Mouse (Mus musculus): Measurements from ENCODE around the gene Copg1. TPM values are rescaled to one million over a fixed set of nuclear protein-coding genes. Genes with fewer than 3 reads are reported as not detected.
A peak's percentile ranks its signal among the peaks of the same experiment; 100 is the strongest.
"Not testable (repeated sequence)": the region's sequence is repeated elsewhere in the genome, so short reads cannot be mapped to it uniquely, and the experiment has no call there.

Copg1 gene
- polyA plus RNA-seq, 1 experiment from 2014 or later = 173 TPM

GRCm38 (mm10) chr6:87923624-87924023, 36.0 kb downstream of the Copg1 start:
- H3K27ac ChIP-seq = no peak overlapping the region
- no peak overlapping the region for H3K4me3 ChIP-seq
- 69% methylated on average over 1 of the region's 1 CpGs for WGBS
- H3K9me3 ChIP-seq = no peaks in the 10 kb centered on the region
- DNase-seq (ENCODE audit: low spot score) = no peak
- no peaks in the 10 kb centered on the region for H3K27me3 ChIP-seq (ENCODE audit: insufficient read depth, poor library complexity, severe bottlenecking)
- H3K36me3 ChIP-seq = peaks cover 67% of the 10 kb centered on the region
- H3K4me1 ChIP-seq = no peaks in the 10 kb centered on the region

DNA sequence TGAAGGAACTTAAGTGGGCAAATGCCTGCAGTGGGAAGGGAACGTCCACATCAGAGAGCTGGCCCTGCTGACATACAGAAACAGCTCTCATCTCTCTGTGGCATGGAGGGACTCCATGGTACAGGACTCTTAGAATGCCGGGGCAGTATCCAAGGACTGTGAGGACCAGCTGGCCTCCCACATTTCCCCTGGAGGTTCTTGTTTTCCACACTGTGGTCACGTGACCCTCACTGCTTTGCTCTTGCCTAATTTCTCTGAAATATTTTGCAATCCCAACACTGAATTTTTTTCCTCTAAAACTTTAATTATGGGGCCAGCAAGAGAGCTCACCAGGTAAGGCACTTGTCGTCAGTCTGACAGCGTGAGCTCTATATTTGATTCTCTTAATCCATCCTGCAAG, 47.4 kb downstream of the Copg1 start:
- DNase-seq (ENCODE audit: low spot score) = peak; percentile 20
- Histone ChIP-seq H3K4me1 (peaks cover 7% of the 10 kb centered on the region), H3K27me3 (ENCODE audit: insufficient read depth, poor library complexity, severe bottlenecking) (no peaks in the 10 kb centered on the region), H3K4me3 (no peak overlapping the region), H3K36me3 (peaks cover 60% of the 10 kb centered on the region), H3K27ac (no peak overlapping the region), H3K9me3 (0 out of 2 replicates have a peak, but pooled peaks cover 7% of the 10 kb centered on the region)
- WGBS = 86% methylated on average over 5 of the region's 5 CpGs

- H3K36me3 ChIP-seq = peaks cover 42% of the 10 kb centered on the region
- H3K27ac ChIP-seq = no peak overlapping the region
- peak; percentile 91 for DNase-seq (ENCODE audit: low spot score)
- H3K4me1 ChIP-seq = peaks cover 7% of the 10 kb centered on the region
- no peaks in the 10 kb centered on the region for H3K27me3 ChIP-seq (ENCODE audit: insufficient read depth, poor library complexity, severe bottlenecking)
- H3K4me3 ChIP-seq = no peak overlapping the region
- no peaks in the 10 kb centered on the region for H3K9me3 ChIP-seq
- WGBS = 41% methylated on average over 19 of the region's 19 CpGs
Observed at GRCm38 (mm10) chr6:87937178-87937788, 49.7 kb downstream of the Copg1 start.

DNA sequence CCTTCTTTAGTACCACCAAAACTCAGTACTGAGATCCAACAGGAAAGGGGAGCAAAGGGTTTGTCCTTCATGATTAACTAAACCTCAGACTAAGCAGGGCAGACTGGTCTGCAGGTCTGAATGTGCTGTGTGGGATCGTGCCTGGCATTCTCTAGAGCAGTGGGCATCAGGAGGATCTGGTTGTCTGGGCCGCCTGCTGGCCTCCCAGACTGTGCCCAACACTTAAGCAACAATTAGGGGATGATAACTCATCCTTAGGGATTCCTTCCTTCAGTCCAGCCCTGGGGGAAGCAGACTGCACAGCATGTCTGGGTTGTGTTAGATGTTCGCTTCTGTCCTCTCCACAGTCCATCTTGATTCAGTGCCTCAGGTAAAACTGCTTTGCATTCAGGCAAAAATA, 51.3 kb downstream of the Copg1 start:
- DNase-seq (ENCODE audit: low spot score) = peak; percentile 63
- Histone ChIP-seq H3K27me3 (ENCODE audit: insufficient read depth, poor library complexity, severe bottlenecking) (no peaks in the 10 kb centered on the region), H3K9me3 (no peaks in the 10 kb centered on the region), H3K27ac (no peak overlapping the region), H3K4me1 (peaks cover 7% of the 10 kb centered on the region), H3K4me3 (no peak overlapping the region), H3K36me3 (peaks cover 27% of the 10 kb centered on the region)
- 83% methylated on average over 3 of the region's 3 CpGs for WGBS

- DNase-seq (ENCODE audit: low spot score) = no peak
- Histone ChIP-seq H3K4me3 (no peak overlapping the region), H3K27me3 (ENCODE audit: insufficient read depth, poor library complexity, severe bottlenecking) (no peaks in the 10 kb centered on the region), H3K27ac (no peak overlapping the region), H3K4me1 (peaks cover 6% of the 10 kb centered on the region), H3K9me3 (peaks cover 5% of the 10 kb centered on the region; the same call in 1 of the 2 replicates), H3K36me3 (no peaks in the 10 kb centered on the region)
- WGBS = 81% methylated on average over 7 of the region's 7 CpGs
Observed at GRCm38 (mm10) chr6:87942179-87942578, 54.6 kb downstream of the Copg1 start.

- H3K4me3 ChIP-seq; H3K4me1 ChIP-seq; DNase-seq (ENCODE audit: low spot score); H3K27ac ChIP-seq; H3K36me3 ChIP-seq; H3K9me3 ChIP-seq; H3K27me3 ChIP-seq (ENCODE audit: insufficient read depth, poor library complexity, severe bottlenecking): not testable (repeated sequence)
- 62% methylated on average over 4 of the region's 4 CpGs for WGBS
Observed at GRCm38 (mm10) chr6:87962457-87962856, 74.8 kb downstream of the Copg1 start.

Other genes starting within 250 kb of the Copg1 start
- gene Aplf, start 215.6 kb upstream of the Copg1 start, polyA plus RNA-seq (2016; fragmentation: Nextera tagmentation; extraction: Ambion mirVana) = 11.6 and 12.3 TPM in 2 replicates
- 0.21 and 0.25 TPM in 2 replicates for gene Efcc1, start 156.9 kb upstream of the Copg1 start, polyA plus RNA-seq (2016; fragmentation: Nextera tagmentation; extraction: Ambion mirVana)
- 4.8 and 6.2 TPM in 2 replicates for gene Gp9, start 109.7 kb upstream of the Copg1 start, polyA plus RNA-seq (2016; fragmentation: Nextera tagmentation; extraction: Ambion mirVana)
- 4.4 and 5.1 TPM in 2 replicates for gene Rab43, start 75.7 kb upstream of the Copg1 start, polyA plus RNA-seq (2016; fragmentation: Nextera tagmentation; extraction: Ambion mirVana)
- gene Gm45140, start 52.0 kb upstream of the Copg1 start, polyA plus RNA-seq (2016; fragmentation: Nextera tagmentation; extraction: Ambion mirVana) = 2.3 and 2.5 TPM in 2 replicates
- 31.6 and 44.0 TPM in 2 replicates for gene Isy1, start 49.0 kb upstream of the Copg1 start, polyA plus RNA-seq (2016; fragmentation: Nextera tagmentation; extraction: Ambion mirVana)
- 999 and 1,260 TPM in 2 replicates for gene Cnbp, start 36.7 kb upstream of the Copg1 start, polyA plus RNA-seq (2016; fragmentation: Nextera tagmentation; extraction: Ambion mirVana)
- 34.8 and 44.5 TPM in 2 replicates for gene Hmces, start 26.1 kb downstream of the Copg1 start, polyA plus RNA-seq (2016; fragmentation: Nextera tagmentation; extraction: Ambion mirVana)
- gene H1fx, start 93.8 kb downstream of the Copg1 start, polyA plus RNA-seq (2016; fragmentation: Nextera tagmentation; extraction: Ambion mirVana) = 11.1 and 18.7 TPM in 2 replicates
- gene Rab7, start 157.5 kb downstream of the Copg1 start, polyA plus RNA-seq (2016; fragmentation: Nextera tagmentation; extraction: Ambion mirVana) = 217 and 229 TPM in 2 replicates
- gene Rpn1, start 196.7 kb downstream of the Copg1 start, polyA plus RNA-seq (2016; fragmentation: Nextera tagmentation; extraction: Ambion mirVana) = 268 and 346 TPM in 2 replicates